Mouse (Mus musculus) limb, embryonic 14.5 days (tissue): ENCODE measurements at regions not wholly inside any gene's neighbourhood (a gene's known extent, or its start where the extent isn't known, plus 50 kb on each side); places are given as distances from the start of the nearest gene placed in this dataset.

Experiments
- ATAC-seq: fragments of 200-750 bp; cut with Nextera tagmentation; 2 replicates; pipeline ENCODE4 v1.8.0; 2017; ENCODE audit warnings: low read depth, moderate number of reproducible peaks, moderate TSS enrichment; ENCODE audit not compliant: low FRiP score
- DNase-seq: peaks from one replicate; pipeline ENCODE4 v3.0.0-alpha.2; 2015; ENCODE audit warnings: low spot score
- H3K27ac ChIP-seq: fragments of 300-500 bp; sonication (generic); replicated peaks from 2 replicates; pipeline ENCODE4 v1.5.1; 2014; ENCODE audit warnings: low read depth, mild to moderate bottlenecking, low read length, moderate library complexity, mixed read lengths
- H3K27me3 ChIP-seq: fragments of 300-500 bp; sonication (generic); 2 replicates; pipeline ENCODE4 v1.6.1; 2014; ENCODE audit warnings: low read length, mixed read lengths; ENCODE audit not compliant: control insufficient read depth, insufficient read depth
- H3K36me3 ChIP-seq: fragments of 300-500 bp; sonication (generic); 2 replicates; pipeline ENCODE4 v1.6.1; 2014; ENCODE audit warnings: mild to moderate bottlenecking, low read length, moderate library complexity, mixed read lengths; ENCODE audit not compliant: control insufficient read depth, insufficient read depth
- H3K4me1 ChIP-seq: fragments of 300-500 bp; sonication (generic); 2 replicates; pipeline ENCODE4 v1.6.1; 2014; ENCODE audit warnings: antibody characterized with exemption, low read length, mixed read lengths; ENCODE audit not compliant: control insufficient read depth, insufficient read depth
- H3K4me2 ChIP-seq: fragments of 300-500 bp; sonication (generic); replicated peaks from 2 replicates; pipeline ENCODE4 v1.6.1; 2014; ENCODE audit warnings: low read depth, mild to moderate bottlenecking, low read length, moderate library complexity; ENCODE audit not compliant: severe bottlenecking
- H3K4me3 ChIP-seq: fragments of 300-500 bp; sonication (generic); replicated peaks from 2 replicates; pipeline ENCODE4 v1.5.1; 2014; ENCODE audit warnings: low read length
- H3K9ac ChIP-seq: fragments of 300-500 bp; sonication (generic); 2 replicates; pipeline ENCODE4 v1.6.1; 2014; ENCODE audit warnings: mild to moderate bottlenecking, low read depth, low read length, moderate library complexity; ENCODE audit not compliant: severe bottlenecking
- H3K9me3 ChIP-seq: fragments of 300-500 bp; sonication (generic); 2 replicates; pipeline ENCODE4 v1.6.1; 2016; ENCODE audit warnings: low read length; ENCODE audit not compliant: control insufficient read depth
- POLR2A ChIP-seq: fragments of 200-500 bp; IDR thresholded peaks from 2 replicates; pipeline ENCODE4 v1.8.0; 2012; ENCODE audit warnings: inconsistent platforms, mild to moderate bottlenecking, moderate library complexity, borderline replicate concordance; ENCODE audit not compliant: insufficient read depth, insufficient read length; ENCODE audit errors: extremely low read depth
- WGBS: fragments of 180-500 bp; shearing (Covaris S2); extraction: QIAGEN DNeasy Blood & Tissue Kit; methylation state at CpG from one replicate; pipeline ENCODE4 v1.1.7; 2014; 5-methylcytosine and 5-hydroxymethylcytosine counted together

DNA sequence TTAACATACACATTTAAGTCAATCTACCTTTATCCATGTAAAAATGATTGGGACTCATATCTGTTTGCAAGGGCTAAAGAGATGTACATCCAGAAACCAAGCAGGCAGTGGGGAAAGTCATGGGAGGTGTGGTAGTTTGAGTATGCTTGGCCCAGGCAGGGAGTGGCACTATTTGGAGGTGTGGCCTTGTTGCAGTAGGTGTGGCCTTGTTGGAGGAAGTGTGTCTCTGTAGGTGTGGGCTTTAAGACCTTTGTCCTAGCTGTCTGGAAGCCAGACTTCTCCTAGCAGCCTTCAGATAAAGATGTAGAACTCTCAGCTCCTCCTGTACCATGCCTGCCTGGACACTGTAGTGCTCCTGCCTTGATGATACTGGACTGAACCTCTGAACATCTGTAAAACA lies 133.9 kb upstream of the Mb21d2 start:
- Histone ChIP-seq H3K27ac (no peak overlapping the region), H3K4me3 (no peak overlapping the region), H3K9me3 (no peaks in the 10 kb centered on the region), H3K4me1 (peaks cover 4% of the 10 kb centered on the region; the same call in 1 of the 2 replicates), H3K9ac (no peak overlapping the region), H3K36me3 (no peaks in the 10 kb centered on the region), H3K4me2 (no peak overlapping the region), H3K27me3 (no peaks in the 10 kb centered on the region)
- DNase-seq, result no peak
- no peak for ATAC-seq
- no peak for TF ChIP-seq POLR2A

DNA sequence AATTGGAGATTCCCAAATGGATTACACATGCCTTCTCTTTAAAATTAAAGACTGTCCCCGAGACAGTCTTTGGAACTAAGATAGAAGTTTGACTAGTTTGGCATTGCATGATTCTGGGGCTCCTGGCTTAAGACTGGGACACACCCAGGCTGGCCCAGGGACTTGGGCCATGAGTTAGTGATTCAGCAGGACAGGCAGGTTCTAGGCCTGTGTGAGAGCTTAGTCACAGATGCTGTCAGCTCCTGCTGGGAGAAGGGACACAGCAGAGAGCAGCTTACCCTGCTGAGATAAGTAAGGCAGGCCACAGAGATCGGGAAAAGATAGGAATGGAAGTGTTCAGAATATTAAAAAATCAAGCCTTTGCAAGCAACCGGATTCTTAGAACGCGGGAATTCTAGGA lies 127.6 kb upstream of the Mb21d2 start:
- Histone ChIP-seq H3K36me3 (no peaks in the 10 kb centered on the region), H3K4me3 (no peak overlapping the region), H3K9me3 (no peaks in the 10 kb centered on the region), H3K4me1 (peaks cover 4% of the 10 kb centered on the region; the same call in 1 of the 2 replicates), H3K27me3 (no peaks in the 10 kb centered on the region), H3K9ac (no peak overlapping the region), H3K4me2 (no peak overlapping the region), H3K27ac (no peak overlapping the region)
- no peak for TF ChIP-seq POLR2A
- 74% methylated on average over 5 of the region's 5 CpGs for WGBS
- DNase-seq (no peak), ATAC-seq (no peak)

DNA sequence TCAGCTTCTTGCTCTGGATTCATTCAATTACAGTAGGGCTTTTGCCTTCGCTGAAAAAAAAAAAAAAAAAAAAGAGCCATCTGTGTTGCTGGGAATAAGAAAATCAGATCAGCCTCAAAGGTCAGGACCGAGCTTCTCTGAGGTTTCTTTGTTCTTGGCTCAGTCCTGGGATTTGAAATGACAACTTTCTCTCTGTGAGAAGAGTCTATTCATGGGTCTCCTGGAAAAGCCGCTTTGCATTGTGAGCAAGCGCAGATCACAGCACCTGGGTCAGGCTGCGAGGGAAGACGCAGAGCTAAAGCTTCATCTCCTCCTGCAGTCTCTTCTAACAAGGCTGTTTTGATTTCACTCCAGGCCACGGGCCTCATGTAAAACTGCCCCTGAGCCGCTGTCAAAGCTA lies 125.0 kb upstream of the Mb21d2 start:
- Histone ChIP-seq H3K4me3 (no peak overlapping the region), H3K27me3 (no peaks in the 10 kb centered on the region), H3K4me1 (no peaks in the 10 kb centered on the region), H3K36me3 (no peaks in the 10 kb centered on the region), H3K9me3 (no peaks in the 10 kb centered on the region), H3K4me2 (no peak overlapping the region), H3K27ac (no peak overlapping the region), H3K9ac (no peak overlapping the region)
- DNase-seq (no peak), ATAC-seq (no peak)
- no peak for TF ChIP-seq POLR2A
- WGBS, result 55% methylated on average over 8 of the region's 8 CpGs

DNA sequence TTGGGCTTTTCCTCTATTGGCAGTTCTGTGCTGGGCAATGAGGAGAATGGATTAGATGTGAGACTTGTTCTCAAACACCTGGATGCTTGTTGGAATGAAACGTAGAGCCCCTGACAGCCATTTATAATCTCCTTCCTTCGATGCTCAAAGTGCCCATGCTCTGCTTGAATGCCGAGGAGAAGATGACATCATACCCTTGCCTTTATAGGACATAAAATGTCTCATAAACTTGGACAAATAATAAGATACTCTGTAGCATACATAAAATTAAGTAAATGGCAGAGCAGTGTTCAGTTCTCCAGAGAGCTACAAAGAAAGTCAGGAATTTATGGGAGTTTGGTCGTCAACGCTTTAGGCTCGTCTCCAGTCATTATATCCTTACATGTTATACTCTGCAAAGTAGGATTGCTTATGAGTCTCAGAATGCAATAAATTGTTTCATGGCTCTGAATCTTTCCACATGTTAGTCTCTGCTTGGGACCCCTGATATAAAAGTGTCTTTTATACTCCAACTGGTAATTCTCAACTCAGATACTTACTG lies 117.0 kb upstream of the Mb21d2 start:
- Histone ChIP-seq H3K4me3 (no peak overlapping the region), H3K9ac (no peak overlapping the region), H3K27me3 (no peaks in the 10 kb centered on the region), H3K36me3 (no peaks in the 10 kb centered on the region), H3K4me1 (peaks cover 4% of the 10 kb centered on the region; the same call in 1 of the 2 replicates), H3K4me2 (no peak overlapping the region), H3K27ac (no peak overlapping the region), H3K9me3 (no peaks in the 10 kb centered on the region)
- 25% methylated on average over 6 of the region's 6 CpGs for WGBS
- ATAC-seq (peak; percentile 94), DNase-seq (peak; percentile 82)
- no peak for TF ChIP-seq POLR2A

DNA sequence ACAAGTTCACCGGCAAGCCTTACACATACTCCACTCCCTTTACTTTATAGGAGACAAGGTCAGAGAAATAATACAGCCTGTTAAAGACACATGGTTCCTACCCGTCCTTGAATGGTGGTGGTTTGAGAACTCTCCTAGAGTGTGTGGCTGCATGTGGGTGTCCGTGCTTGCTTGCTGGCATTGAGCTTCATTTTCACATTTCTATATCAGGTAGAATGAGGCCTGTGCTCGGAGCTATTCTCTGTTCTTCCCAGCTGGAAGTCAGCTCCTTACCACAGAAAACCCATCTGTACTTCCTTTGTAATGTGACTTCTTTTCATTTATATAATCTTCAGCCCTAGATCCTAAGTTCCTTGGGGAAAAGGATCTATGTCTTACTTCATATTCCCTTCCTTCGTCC lies 106.0 kb upstream of the Mb21d2 start:
- Histone ChIP-seq H3K36me3 (no peaks in the 10 kb centered on the region), H3K4me2 (no peak overlapping the region), H3K4me1 (no peaks in the 10 kb centered on the region), H3K4me3 (no peak overlapping the region), H3K9me3 (no peaks in the 10 kb centered on the region), H3K9ac (no peak overlapping the region), H3K27me3 (no peaks in the 10 kb centered on the region), H3K27ac (no peak overlapping the region)
- 83% methylated on average over 5 of the region's 5 CpGs for WGBS
- no peak for DNase-seq
- no peak for TF ChIP-seq POLR2A
- no peak for ATAC-seq
